Mouse (Mus musculus) Muller cell, postnatal 12 days (primary cell): ENCODE measurements around the gene Tenm2.

Experiments used
- DNase-seq: peaks from one replicate; pipeline ENCODE4 v3.0.0-alpha.2; 2015; ENCODE audit errors: inconsistent ontology term

Gene Tenm2

GRCm38 (mm10) chr11:36280533-36280932 lies 955.2 kb downstream of the Tenm2 start:
- DNase-seq = no peak

DNA sequence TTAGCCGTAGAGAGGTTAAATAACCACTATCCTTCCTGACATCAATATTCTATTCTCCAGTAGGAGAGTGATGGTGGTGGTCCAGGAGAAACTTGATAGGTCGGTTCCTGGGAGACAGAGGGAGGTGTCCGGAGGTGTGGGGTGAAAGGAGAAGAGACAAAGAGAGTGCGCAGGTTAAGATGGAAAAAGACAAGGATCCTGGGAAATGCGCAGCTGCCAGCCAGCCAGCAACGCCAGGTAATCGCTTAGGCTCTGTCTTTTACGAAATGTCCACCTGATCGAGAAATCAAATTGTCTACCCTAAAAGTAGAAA lies 957.9 kb downstream of the Tenm2 start:
- DNase-seq = no peak

GRCm38 (mm10) chr11:36277192-36277902 lies 958.4 kb downstream of the Tenm2 start:
- DNase-seq = peak; percentile 41

DNA sequence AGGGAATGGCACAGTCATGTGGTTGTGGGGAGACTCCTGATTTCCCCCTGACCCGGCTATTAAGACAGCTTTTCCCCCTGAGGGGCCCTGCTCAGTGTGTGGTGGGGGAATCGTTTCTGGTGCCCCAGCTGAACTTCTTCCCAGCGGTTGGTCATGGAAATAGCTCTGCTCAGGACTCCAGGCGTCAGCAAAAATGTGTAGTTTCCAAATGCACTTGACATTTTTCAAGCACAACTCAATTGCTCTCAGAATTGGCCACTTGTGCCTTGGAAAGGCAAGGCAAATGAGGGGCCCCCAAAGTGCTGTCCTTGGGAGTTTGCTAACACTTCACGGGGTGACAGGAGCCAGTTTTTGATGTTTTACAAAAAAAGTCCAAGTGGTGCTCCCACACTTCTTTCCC lies 959.7 kb downstream of the Tenm2 start:
- peak; percentile 47 for DNase-seq

DNA sequence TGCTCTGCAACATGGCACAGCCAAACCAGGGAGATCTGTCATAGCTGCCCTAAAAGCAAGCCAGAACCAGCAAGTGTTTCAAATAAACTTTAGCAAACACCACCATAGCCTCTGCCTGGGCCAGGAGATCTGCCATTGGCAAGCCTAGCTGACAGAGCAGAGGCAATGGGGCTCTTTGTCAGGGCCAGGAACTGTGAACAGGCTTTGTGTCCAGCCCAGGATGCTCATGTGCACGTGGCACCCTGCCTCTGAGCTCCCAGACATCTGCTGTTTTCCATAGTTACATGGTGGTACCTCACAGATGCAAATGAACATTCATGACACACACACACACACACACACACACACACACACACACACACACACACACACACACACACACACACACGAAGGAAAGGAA lies 963.6 kb downstream of the Tenm2 start:
- DNase-seq = no peak

DNA sequence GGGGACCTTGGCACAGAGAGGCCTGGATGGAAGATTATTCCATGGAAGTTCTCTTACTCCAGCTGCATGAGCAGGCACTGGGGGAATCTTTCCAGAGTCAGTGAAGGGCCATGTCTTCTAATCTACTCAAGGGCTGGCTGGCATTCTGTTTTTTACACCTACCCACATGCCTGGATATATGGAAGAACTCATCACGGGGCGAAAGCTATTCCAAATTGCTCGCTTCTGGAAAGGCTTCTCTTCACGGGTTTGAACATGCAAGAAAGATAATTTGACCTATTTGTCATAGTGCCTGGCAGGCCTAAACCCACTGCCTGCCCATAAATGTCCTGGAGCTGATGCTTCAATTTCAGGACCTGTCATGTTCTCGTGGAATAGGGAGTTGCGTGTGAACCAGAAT lies 965.8 kb downstream of the Tenm2 start:
- DNase-seq = no peak

GRCm38 (mm10) chr11:36264776-36265466 lies 970.8 kb downstream of the Tenm2 start:
- no peak for DNase-seq

GRCm38 (mm10) chr11:36263840-36264239 lies 971.9 kb downstream of the Tenm2 start:
- no peak for DNase-seq

GRCm38 (mm10) chr11:36257187-36257586 lies 978.6 kb downstream of the Tenm2 start:
- DNase-seq = no peak

DNA sequence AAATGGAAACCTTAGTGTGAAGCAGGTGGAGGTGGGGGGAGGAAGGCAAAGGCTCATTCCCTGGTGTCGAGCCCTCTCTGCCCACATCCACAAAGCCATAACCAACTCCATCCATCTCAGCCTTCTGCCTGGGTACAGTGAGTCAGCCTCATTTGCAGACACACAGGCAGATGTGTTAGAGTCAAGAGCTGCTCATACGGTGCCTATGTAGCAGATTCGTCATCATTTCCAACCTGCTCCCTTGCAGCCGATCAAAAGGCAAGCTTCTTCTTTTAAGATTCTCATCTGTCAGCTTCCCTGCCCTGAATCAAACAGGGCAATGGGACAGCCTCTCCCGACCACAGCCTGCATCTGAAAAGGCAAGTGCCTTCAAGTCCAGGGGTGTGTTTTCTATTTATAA lies 979.0 kb downstream of the Tenm2 start:
- no peak for DNase-seq

- no peak for DNase-seq
These were observed 981.7 kb downstream of the Tenm2 start for GRCm38 (mm10) chr11:36254019-36254418.

- DNase-seq = no peak
These were observed 985.7 kb downstream of the Tenm2 start for GRCm38 (mm10) chr11:36250111-36250510.

GRCm38 (mm10) chr11:36246152-36246551 lies 989.6 kb downstream of the Tenm2 start:
- DNase-seq = peak; percentile 9

- no peak for DNase-seq
These were observed 991.3 kb downstream of the Tenm2 start for GRCm38 (mm10) chr11:36244491-36244882.

- peak; percentile 86 for DNase-seq
These were observed 991.8 kb downstream of the Tenm2 start for GRCm38 (mm10) chr11:36243747-36244490.

DNA sequence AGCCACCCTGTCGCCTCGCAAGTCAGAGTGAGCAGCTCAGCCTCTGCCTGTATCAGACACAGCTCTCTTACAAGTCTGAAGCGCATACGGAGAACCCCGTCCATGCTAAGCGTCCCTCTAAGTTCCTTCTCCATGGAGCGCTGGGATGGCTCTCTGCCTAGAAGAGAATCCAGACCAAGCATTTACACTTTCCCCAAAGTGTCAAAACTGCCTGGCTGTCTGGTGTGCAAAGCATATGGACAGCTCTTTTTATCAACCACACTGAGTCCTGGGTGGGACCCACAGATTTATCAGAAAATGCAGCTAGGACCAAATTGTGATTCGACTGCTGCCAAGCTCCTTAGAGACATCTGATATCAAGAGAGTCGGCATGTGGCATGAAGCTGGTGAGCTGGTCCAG lies 996.9 kb downstream of the Tenm2 start:
- no peak for DNase-seq

DNA sequence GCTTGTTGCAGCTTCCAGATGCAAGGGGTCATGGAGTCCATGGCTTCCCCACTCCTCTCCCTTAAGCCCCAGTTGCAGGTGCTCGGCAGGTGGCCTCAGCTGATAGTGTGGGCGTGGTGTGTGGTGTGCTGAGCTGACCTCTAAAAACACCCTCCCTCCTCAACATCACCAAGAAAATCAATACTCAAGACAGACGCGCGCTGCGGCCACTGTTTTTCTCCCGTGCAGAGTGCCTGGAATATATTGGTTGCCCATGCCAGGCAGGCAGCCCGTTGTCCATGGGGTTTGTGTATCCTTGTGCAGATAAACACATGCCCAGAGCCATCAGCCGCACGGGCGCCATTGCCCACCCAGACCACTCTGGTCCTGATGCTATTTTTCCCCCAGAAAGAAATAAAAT lies 1007.1 kb downstream of the Tenm2 start:
- DNase-seq = no peak

- no peak for DNase-seq
These were observed 1007.6 kb downstream of the Tenm2 start for GRCm38 (mm10) chr11:36228196-36228595.

DNA sequence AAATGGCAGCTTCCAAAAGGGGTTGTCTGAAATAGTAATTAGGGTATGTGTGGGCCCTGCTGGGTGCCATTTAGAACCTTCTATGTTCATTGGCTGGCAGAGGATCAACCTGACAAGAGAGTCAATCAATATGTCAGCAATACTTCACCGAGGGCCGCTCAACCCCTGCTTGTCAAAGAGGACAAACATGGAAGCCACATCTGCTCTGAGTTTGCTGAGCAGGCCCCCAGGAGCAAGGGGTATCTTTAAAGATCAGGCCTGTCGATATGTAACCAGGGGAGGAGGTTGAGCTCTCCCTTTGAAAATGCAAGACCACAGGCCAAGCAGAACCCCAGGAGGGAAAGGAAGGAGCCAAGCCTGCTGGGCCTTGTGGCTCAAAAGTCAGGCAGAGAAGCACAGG lies 1009.7 kb downstream of the Tenm2 start:
- no peak for DNase-seq

GRCm38 (mm10) chr11:36223716-36224439 lies 1011.9 kb downstream of the Tenm2 start:
- DNase-seq = no peak

DNA sequence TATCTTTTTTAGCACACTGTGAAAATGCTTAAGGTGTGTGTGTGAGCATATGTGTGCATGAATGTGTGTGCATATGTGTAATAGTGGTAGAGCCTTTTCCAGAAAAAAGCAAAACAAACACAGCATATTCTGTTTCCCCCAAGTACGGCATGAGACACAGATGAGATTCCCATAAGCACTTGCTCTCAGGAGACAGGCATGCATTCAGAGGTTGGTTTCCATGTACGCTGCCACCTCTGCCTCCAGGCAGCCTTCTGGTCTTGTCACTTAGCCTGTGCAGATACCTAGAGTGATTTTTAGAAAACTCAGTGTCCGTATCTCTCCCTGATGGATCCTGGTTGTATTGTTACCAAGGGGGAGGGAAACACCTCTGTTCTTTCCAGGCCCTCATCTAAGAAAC lies 1013.7 kb downstream of the Tenm2 start:
- DNase-seq = no peak

- peak; percentile 86 for DNase-seq
These were observed 1014.3 kb downstream of the Tenm2 start for GRCm38 (mm10) chr11:36221271-36221975.
